Mouse (Mus musculus): ENCODE measurements at regions not wholly inside any gene's neighbourhood (a gene's known extent, or its start where the extent isn't known, plus 50 kb on each side); places are given as distances from the start of the nearest gene placed in this dataset.

- no peak for DNase-seq (ENCODE audit: low spot score)
Measured at GRCm38 (mm10) chr15:51392449-51393405, 2492.0 kb upstream of the Gm7489 start.

DNA sequence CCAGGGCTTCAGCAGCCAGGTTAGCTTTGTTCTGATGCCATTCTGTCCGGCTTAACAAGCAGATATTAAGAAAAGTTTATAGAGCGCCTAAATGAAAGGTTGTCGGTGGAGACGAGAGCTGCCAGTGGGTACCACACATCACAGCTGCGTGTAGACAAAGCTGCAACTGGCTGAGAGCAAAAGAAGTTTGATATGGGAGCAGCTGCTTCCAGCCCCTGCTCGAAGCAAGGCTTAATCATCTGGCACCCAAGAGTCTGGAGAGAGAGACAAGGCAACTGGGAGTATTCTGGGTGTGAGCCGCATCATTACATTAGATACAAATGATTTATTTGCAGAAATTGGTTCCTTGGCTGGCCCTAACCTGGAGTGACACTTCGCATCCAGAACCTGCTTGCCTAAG is 2488.7 kb upstream of the Gm7489 start:
- no peak for DNase-seq (ENCODE audit: low spot score)

DNA sequence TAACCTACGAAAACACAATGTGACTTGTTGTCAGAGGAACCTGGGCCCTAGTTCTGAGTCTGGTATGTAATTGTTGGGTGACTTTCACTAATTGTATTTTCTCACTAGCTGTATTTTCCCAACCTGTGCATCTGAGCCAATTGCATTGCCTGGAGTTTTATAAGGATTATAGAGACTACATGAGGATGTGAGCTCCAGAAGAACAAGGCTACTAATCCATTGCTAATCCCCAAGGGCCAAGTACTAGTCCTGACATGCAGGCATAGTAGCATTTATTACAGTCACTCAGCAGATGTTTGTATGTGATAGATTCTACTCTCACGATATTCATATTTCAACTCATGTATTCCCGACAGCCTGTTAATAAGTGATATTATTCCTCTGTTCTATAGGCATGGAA is 2481.1 kb upstream of the Gm7489 start:
- no peak for DNase-seq (ENCODE audit: low spot score)

- DNase-seq (ENCODE audit: low spot score) = no peak
Measured at GRCm38 (mm10) chr15:51409791-51410308, 2474.9 kb upstream of the Gm7489 start.

GRCm38 (mm10) chr15:51411966-51412365 is 2472.7 kb upstream of the Gm7489 start:
- no peak for DNase-seq (ENCODE audit: low spot score)

GRCm38 (mm10) chr15:51442606-51443005 is 2442.1 kb upstream of the Gm7489 start:
- no peak for DNase-seq (ENCODE audit: low spot score)

DNA sequence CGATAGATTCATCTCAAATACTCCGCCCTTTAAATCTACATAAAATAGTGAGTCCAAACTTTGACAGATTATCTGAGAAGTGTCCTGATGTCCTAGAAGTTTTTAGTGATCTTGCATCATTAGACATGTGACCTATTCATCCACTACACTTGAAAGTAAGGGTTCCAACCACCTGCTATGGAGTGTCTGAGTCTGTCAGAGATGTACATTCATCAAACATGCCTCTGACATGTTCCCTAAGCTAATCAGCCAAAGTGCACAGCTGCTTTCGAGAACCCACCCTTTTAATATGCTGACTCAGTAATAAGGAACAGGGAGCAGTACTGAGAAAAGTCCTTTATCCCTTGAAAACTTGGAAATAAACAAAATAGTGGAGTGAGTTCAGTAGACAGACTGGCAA is 2414.8 kb upstream of the Gm7489 start:
- no peak for DNase-seq (ENCODE audit: low spot score)

GRCm38 (mm10) chr15:51471143-51471542 is 2413.6 kb upstream of the Gm7489 start:
- no peak for DNase-seq (ENCODE audit: low spot score)

- no peak for DNase-seq (ENCODE audit: low spot score)
Measured at GRCm38 (mm10) chr15:51472049-51472448, 2412.7 kb upstream of the Gm7489 start.

GRCm38 (mm10) chr15:51481856-51482255 is 2402.8 kb upstream of the Gm7489 start:
- DNase-seq (ENCODE audit: low spot score) = no peak

- no peak for DNase-seq (ENCODE audit: low spot score)
Measured at GRCm38 (mm10) chr15:51484207-51484606, 2400.5 kb upstream of the Gm7489 start.

GRCm38 (mm10) chr15:51485554-51485953 is 2399.2 kb upstream of the Gm7489 start:
- no peak for DNase-seq (ENCODE audit: low spot score)

- no peak for DNase-seq (ENCODE audit: low spot score)
Measured at GRCm38 (mm10) chr15:51502058-51502741, 2382.5 kb upstream of the Gm7489 start.

GRCm38 (mm10) chr15:51502742-51503270 is 2381.9 kb upstream of the Gm7489 start:
- DNase-seq (ENCODE audit: low spot score) = no peak

DNA sequence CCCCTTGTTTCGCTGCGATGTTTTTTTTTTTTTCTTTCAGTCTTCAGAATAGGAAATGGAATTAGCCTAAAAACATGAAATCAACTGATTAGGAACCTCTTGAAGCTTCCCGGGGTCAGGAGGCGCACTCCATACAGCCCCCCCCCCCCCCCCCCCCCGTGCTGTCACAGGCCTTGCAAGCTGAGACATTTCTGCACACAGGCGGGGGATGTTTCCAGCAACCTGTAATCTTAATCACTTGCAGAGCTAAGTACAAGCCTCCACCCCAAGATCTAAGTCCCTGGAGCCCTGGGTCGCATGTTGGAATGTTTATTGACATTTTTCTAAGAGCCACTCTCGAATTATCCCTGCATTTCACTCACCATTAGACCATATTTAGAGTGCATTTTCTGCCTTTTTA is 2381.4 kb upstream of the Gm7489 start:
- no peak for DNase-seq (ENCODE audit: low spot score)

- DNase-seq (ENCODE audit: low spot score) = no peak
Measured at GRCm38 (mm10) chr15:51504016-51504760, 2380.5 kb upstream of the Gm7489 start.

GRCm38 (mm10) chr15:51504789-51505188 is 2379.9 kb upstream of the Gm7489 start:
- no peak for DNase-seq (ENCODE audit: low spot score)

- no peak for DNase-seq (ENCODE audit: low spot score)
Measured at GRCm38 (mm10) chr15:51507126-51507525, 2377.6 kb upstream of the Gm7489 start.

DNA sequence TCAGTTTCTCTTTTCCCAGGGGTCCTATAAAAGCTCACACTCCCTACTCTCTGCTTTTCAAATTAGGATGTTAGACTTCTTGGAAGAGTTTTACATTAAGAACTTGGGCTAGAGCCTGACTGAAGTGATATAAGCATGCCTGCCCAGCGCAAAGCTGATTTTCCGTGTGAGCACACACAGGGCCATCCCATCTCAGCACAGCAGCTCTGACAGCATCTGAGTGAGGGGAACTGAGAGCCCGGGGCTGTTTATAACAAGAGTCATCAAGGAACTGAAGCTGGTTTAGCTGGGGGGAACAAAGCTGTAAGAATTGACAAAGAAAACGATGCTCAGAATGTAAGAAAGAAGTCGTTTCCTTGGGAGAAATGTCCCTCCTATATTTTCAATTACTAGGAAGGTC is 2373.4 kb upstream of the Gm7489 start:
- DNase-seq (ENCODE audit: low spot score) = no peak

GRCm38 (mm10) chr15:51536317-51536716 is 2348.4 kb upstream of the Gm7489 start:
- no peak for DNase-seq (ENCODE audit: low spot score)

- DNase-seq (ENCODE audit: low spot score) = no peak
Measured at GRCm38 (mm10) chr15:51551216-51551775, 2333.4 kb upstream of the Gm7489 start.

- no peak for DNase-seq (ENCODE audit: low spot score)
Measured at GRCm38 (mm10) chr15:51558215-51558614, 2326.5 kb upstream of the Gm7489 start.

All from layer of hippocampus, adult 9-10 months (tissue).